Mouse (Mus musculus) embryonic facial prominence, embryonic 10.5 days (tissue): ENCODE results near the gene Prodh2. TPM values are rescaled to one million over a fixed set of nuclear protein-coding genes. Genes with fewer than 3 reads are reported as not detected.

ENCODE experiments used
- DNase-seq: peaks from one replicate; pipeline ENCODE4 v3.0.0-alpha.2; 2017; ENCODE audit warnings: low spot score
- H3K27ac ChIP-seq: fragments of 300-500 bp; sonication (generic); replicated peaks from 2 replicates; pipeline ENCODE4 v1.5.1; 2016; ENCODE audit warnings: mild to moderate bottlenecking
- H3K27me3 ChIP-seq: fragments of 300-500 bp; sonication (generic); replicated peaks from 2 replicates; pipeline ENCODE4 v1.6.1; 2016; ENCODE audit warnings: low read depth, mild to moderate bottlenecking; ENCODE audit not compliant: poor library complexity, severe bottlenecking
- H3K36me3 ChIP-seq: fragments of 300-500 bp; sonication (generic); replicated peaks from 2 replicates; pipeline ENCODE4 v1.6.1; 2016; ENCODE audit warnings: mild to moderate bottlenecking, moderate library complexity
- H3K4me1 ChIP-seq: fragments of 300-500 bp; sonication (generic); 2 replicates; pipeline ENCODE4 v1.6.1; 2016
- H3K4me3 ChIP-seq: fragments of 300-500 bp; sonication (generic); 2 replicates; pipeline ENCODE4 v1.5.1; 2016; ENCODE audit warnings: mild to moderate bottlenecking, moderate library complexity
- H3K9me3 ChIP-seq: fragments of 300-500 bp; sonication (generic); 2 replicates; pipeline ENCODE4 v1.6.1; 2016; ENCODE audit warnings: mild to moderate bottlenecking
- WGBS: fragments of 180-500 bp; shearing (Covaris S2); methylation state at CpG from one replicate; pipeline ENCODE4 v1.1.7; 2016; 5-methylcytosine and 5-hydroxymethylcytosine counted together
- polyA plus RNA-seq: library from polyadenylated mRNA; unstranded; fragments of >200 nt; fragmentation: Nextera tagmentation; extraction: Ambion mirVana; gene quantifications from 2 replicates; pipeline ENCODE4 v1.2.1, GENCODE M21; 2016

Gene Prodh2
- polyA plus RNA-seq, result 0.28 TPM in 1 of 2 replicates, not detected in the other

DNA sequence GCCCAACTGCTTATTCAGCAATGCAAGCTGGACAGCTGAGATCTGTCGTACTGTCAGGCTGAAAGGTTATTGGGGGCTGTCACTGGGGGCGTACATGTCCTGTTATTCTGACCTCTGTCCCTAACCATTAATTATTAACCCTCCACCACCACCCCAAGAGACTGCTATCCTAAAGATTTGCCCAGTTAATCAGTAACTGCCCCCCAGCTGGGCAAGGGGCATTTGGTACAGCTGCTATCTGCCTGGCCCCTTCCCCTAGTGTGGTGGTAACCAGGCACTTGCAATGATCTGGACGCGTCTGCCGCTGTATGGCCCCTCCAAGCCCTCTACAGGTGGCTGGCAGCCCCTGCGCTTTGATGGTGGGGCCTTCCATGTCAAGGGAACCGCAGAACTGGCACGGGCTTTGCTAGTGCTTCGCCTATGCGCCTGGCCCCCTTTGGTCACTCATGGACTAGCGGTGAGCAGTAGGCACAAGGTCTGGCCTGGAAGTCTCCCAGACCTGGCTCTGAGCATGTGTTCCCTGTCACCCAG is at the start of gene Prodh2:
TSS of gene Prodh2 (plus strand) at position 222 of the 531 bp plus-strand sequence.
- no peak within 1 kb of the TSS for H3K4me3 ChIP-seq
- H3K4me1 ChIP-seq, result no peaks in the 10 kb centered on the region
- no peak within 1 kb of the TSS for H3K27ac ChIP-seq
- 59% methylated on average over 11 of the region's 11 CpGs for WGBS
- H3K9me3 ChIP-seq, result no peaks in the 10 kb centered on the region
- peak; percentile 14 for DNase-seq
- no peaks in the 10 kb centered on the region for H3K36me3 ChIP-seq
- H3K27me3 ChIP-seq, result 0 out of 2 replicates have a peak, but pooled peaks cover 4% of the 10 kb centered on the region

DNA sequence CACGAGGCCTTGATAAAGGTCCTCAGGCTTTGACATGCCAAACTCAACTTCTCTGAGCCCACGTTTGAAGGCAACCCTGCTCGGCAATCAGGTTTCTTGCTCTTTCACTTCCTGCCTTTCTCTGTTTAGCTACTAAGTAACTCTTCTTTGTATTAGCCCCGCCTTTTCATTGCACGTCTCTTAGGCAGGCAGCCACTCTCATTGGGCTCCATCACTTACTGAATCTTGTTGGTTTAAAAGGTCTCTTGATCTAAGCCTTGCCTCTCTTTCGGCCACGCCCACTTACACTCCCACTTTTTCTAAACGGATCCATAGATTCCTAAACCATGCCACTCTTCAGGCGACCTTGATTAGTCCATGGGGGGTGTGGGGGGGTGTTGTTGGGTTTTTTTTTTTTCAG is 49.7 kb upstream of the Prodh2 start:
- WGBS, result 25% methylated on average over 9 of the region's 9 CpGs
- Histone ChIP-seq H3K27ac (no peak overlapping the region), H3K9me3 (peaks cover 9% of the 10 kb centered on the region; the same call in 1 of the 2 replicates), H3K27me3 (peaks cover 88% of the 10 kb centered on the region), H3K4me3 (peak overlapping the region; percentile 78; the same call in 1 of the 2 replicates), H3K36me3 (peaks cover 3% of the 10 kb centered on the region; the same call in 1 of the 2 replicates), H3K4me1 (peaks cover 22% of the 10 kb centered on the region)
- DNase-seq, result no peak

DNA sequence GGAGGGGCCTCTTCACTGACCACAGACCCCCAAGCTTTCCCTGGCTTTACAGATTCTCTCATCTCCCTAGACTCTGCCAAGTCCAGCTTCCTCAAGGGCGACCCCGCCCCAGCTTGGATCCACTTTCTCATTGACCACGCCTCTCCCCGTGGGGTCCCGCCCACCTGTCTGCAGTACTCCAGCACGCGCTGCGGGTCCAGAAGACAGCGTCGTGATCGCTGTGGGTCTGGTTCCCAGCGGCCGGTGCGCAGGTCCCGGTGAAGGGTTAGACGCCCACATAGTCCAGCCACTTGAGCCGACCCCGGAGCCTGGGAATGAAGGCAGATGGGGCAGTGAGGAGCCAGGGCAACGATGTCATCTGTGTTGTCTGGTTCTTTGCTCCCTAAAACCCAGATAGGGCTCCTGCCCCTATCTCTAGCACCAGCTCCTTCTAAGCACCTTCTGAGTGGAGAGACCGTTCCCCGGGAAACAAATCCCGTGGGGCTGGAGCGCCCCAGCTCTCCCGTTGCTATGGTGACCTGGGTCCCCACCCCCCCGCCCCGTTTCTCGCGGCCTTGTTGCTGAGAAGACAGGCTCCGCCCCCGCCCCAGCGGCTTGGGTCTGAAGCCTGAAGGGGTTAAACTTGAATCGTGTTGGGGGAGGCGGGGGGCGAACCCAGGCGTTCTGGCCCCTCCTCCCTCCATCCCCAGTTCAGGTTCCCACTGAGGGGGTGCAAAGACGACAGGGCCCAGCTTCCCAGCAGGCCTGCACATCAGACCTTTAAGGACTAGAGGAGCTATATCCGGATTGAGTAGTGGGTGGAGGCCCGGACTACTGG is 49.1 kb upstream of the Prodh2 start:
- WGBS, result under 1% methylated on average over 38 of the region's 38 CpGs
- peak overlapping the region; percentile 78 for H3K4me3 ChIP-seq
- peaks cover 3% of the 10 kb centered on the region; the same call in 1 of the 2 replicates for H3K36me3 ChIP-seq
- peaks cover 9% of the 10 kb centered on the region; the same call in 1 of the 2 replicates for H3K9me3 ChIP-seq
- peaks cover 22% of the 10 kb centered on the region for H3K4me1 ChIP-seq
- peaks cover 82% of the 10 kb centered on the region for H3K27me3 ChIP-seq
- peak; percentile 66 for DNase-seq
- peak overlapping the region; percentile 80 for H3K27ac ChIP-seq

- Histone ChIP-seq H3K27me3 (peaks cover 82% of the 10 kb centered on the region), H3K4me1 (peaks cover 22% of the 10 kb centered on the region), H3K4me3 (peak within 1 kb of the TSS; percentile 78), H3K27ac (peak within 1 kb of the TSS; percentile 80), H3K9me3 (peaks cover 9% of the 10 kb centered on the region; the same call in 1 of the 2 replicates), H3K36me3 (peaks cover 3% of the 10 kb centered on the region; the same call in 1 of the 2 replicates)
- under 1% methylated on average over 72 of the region's 72 CpGs for WGBS
- peak; percentile 81 for DNase-seq
Measured at GRCm38 (mm10) chr7:30444971-30445751, 48.3 kb upstream of the Prodh2 start, which contains the start of gene Aplp1. Aplp1 (minus strand) TSS chr7:30445535.

- no peaks in the 10 kb centered on the region for H3K36me3 ChIP-seq
- 77% methylated on average over 7 of the region's 7 CpGs for WGBS
- no peak overlapping the region for H3K27ac ChIP-seq
- H3K9me3 ChIP-seq, result peaks cover 9% of the 10 kb centered on the region; the same call in 1 of the 2 replicates
- no peak overlapping the region for H3K4me3 ChIP-seq
- H3K27me3 ChIP-seq, result peaks cover 82% of the 10 kb centered on the region
- H3K4me1 ChIP-seq, result peaks cover 13% of the 10 kb centered on the region
- DNase-seq, result no peak
Measured at GRCm38 (mm10) chr7:30450241-30450640, 43.2 kb upstream of the Prodh2 start.

- no peak for DNase-seq
- Histone ChIP-seq H3K36me3 (no peaks in the 10 kb centered on the region), H3K27ac (no peak overlapping the region), H3K27me3 (peaks cover 90% of the 10 kb centered on the region), H3K4me1 (peaks cover 25% of the 10 kb centered on the region), H3K4me3 (no peak overlapping the region), H3K9me3 (no peaks in the 10 kb centered on the region)
- 15% methylated on average over 25 of the region's 25 CpGs for WGBS
Measured at GRCm38 (mm10) chr7:30453327-30453726, 40.1 kb upstream of the Prodh2 start.

DNA sequence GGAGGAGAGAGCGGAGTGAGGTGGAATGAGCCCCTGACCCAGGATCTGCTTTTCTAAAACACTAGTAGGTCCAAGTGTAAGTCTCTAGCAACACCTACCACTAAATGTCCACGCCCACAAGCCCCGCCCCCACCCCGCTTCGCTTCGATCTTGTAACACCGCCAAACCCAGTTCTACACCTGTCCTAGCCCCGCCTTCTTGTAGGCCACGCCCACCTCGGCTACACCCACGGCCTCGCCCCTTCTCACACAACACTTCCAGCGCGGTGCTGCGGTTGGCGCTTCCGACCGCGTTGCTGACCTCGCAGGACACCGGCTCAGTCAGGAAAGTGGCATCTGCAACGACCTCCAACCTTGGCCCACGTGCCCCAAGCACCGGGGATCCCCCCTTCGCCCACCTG is 39.7 kb upstream of the Prodh2 start:
- H3K36me3 ChIP-seq, result no peaks in the 10 kb centered on the region
- peaks cover 26% of the 10 kb centered on the region for H3K4me1 ChIP-seq
- peak overlapping the region; percentile 29; the same call in 1 of the 2 replicates for H3K4me3 ChIP-seq
- H3K9me3 ChIP-seq, result no peaks in the 10 kb centered on the region
- WGBS, result 2% methylated on average over 25 of the region's 25 CpGs
- DNase-seq, result no peak
- H3K27ac ChIP-seq, result no peak overlapping the region
- H3K27me3 ChIP-seq, result peaks cover 92% of the 10 kb centered on the region

GRCm38 (mm10) chr7:30454259-30454658 is 39.2 kb upstream of the Prodh2 start:
- no peak for DNase-seq
- H3K4me1 ChIP-seq, result peaks cover 26% of the 10 kb centered on the region
- no peaks in the 10 kb centered on the region for H3K36me3 ChIP-seq
- WGBS, result 9% methylated on average over 6 of the region's 6 CpGs
- H3K9me3 ChIP-seq, result no peaks in the 10 kb centered on the region
- H3K4me3 ChIP-seq, result no peak overlapping the region
- H3K27me3 ChIP-seq, result peaks cover 97% of the 10 kb centered on the region
- H3K27ac ChIP-seq, result no peak overlapping the region

DNA sequence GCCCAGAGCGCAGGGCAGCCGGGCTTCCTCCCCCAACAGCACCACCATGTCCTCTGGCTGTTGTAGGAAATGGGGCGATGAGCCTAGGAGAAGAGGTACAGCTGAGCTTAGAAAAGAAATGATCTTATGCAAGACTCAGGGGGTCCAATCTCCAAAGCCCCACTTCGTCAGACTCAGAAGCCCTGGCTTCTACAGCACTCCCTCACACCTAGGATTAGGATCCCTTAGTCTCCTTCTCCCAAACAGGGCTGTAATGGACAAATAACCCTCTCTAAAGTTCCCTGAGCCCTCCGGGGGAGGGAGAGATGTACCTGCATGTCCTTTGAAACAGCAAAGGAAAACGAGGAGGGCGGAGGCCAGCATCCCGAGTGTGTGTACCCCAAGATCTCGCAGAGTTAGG is 36.9 kb upstream of the Prodh2 start:
- H3K36me3 ChIP-seq, result no peaks in the 10 kb centered on the region
- H3K9me3 ChIP-seq, result no peaks in the 10 kb centered on the region
- H3K27me3 ChIP-seq, result peaks cover 100% of the 10 kb centered on the region
- H3K4me1 ChIP-seq, result peaks cover 26% of the 10 kb centered on the region
- H3K4me3 ChIP-seq, result peak overlapping the region; percentile 38
- H3K27ac ChIP-seq, result no peak overlapping the region
- no peak for DNase-seq
- 2% methylated on average over 9 of the region's 9 CpGs for WGBS

- no peaks in the 10 kb centered on the region for H3K9me3 ChIP-seq
- peak overlapping the region; percentile 38 for H3K4me3 ChIP-seq
- no peak for DNase-seq
- H3K27me3 ChIP-seq, result peaks cover 100% of the 10 kb centered on the region
- peaks cover 26% of the 10 kb centered on the region for H3K4me1 ChIP-seq
- no peaks in the 10 kb centered on the region for H3K36me3 ChIP-seq
- WGBS, result under 1% methylated on average over 31 of the region's 31 CpGs
- no peak overlapping the region for H3K27ac ChIP-seq
Measured at GRCm38 (mm10) chr7:30456911-30457628, 36.4 kb upstream of the Prodh2 start.

GRCm38 (mm10) chr7:30457629-30458330 is 35.6 kb upstream of the Prodh2 start, which contains the start of the genes Kirrel2 and Nphs1:
Kirrel2 (minus strand) TSS chr7:30457690.
Nphs1 (plus strand) TSS chr7:30458315.
- Histone ChIP-seq H3K9me3 (no peaks in the 10 kb centered on the region), H3K27me3 (peaks cover 100% of the 10 kb centered on the region), H3K4me3 (peak within 1 kb of the TSS; percentile 38), H3K4me1 (peaks cover 26% of the 10 kb centered on the region), H3K27ac (no peak within 1 kb of the TSS), H3K36me3 (no peaks in the 10 kb centered on the region)
- WGBS, result 2% methylated on average over 16 of the region's 16 CpGs
- DNase-seq, result peak; percentile 53
